Mouse (Mus musculus) cerebellum, postnatal 25 days (tissue): ENCODE measurements at regions not wholly inside any gene's neighbourhood (a gene's known extent, or its start where the extent isn't known, plus 50 kb on each side); places are given as distances from the start of the nearest gene placed in this dataset.

ENCODE experiments used
- DNase-seq, 2 experiments: peaks; one replicate each; pipeline ENCODE4 v3.0.0; 2021; ENCODE audit warnings: mixed read lengths in 2 of 2

DNA sequence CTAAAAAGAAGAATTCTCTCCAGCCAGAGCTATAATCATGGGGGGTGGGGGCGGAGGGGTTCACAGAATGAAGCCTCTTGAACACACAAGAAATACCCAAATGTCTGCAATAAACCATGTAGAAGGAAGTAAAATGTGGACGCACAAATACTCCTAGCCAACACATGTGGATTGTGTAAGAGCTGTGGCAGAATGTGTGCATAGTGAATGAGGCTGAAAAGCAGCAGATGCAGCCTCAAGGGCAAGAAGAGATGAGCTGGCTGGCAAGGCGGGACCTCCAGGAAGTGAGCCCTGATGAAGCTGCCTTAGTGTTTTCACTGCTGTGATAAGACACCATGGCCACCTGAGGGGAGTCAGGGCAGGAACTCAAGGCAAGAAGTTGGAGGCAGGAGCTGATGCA lies 53.3 kb upstream of the Arhgap28 start:
- no peak for DNase-seq

GRCm38 (mm10) chr17:68060455-68060854 lies 56.5 kb upstream of the Arhgap28 start:
- DNase-seq, result no peak

GRCm38 (mm10) chr17:68065751-68066150 lies 61.8 kb upstream of the Arhgap28 start:
- no peak for DNase-seq

- DNase-seq, result no peak
Measured at GRCm38 (mm10) chr17:68066204-68066603, 62.3 kb upstream of the Arhgap28 start.

GRCm38 (mm10) chr17:68069008-68069407 lies 65.1 kb upstream of the Arhgap28 start:
- DNase-seq, result no peak

GRCm38 (mm10) chr17:68069484-68069883 lies 65.6 kb upstream of the Arhgap28 start:
- DNase-seq, result no peak

- DNase-seq, result no peak
Measured at GRCm38 (mm10) chr17:68071472-68071871, 67.6 kb upstream of the Arhgap28 start.

DNA sequence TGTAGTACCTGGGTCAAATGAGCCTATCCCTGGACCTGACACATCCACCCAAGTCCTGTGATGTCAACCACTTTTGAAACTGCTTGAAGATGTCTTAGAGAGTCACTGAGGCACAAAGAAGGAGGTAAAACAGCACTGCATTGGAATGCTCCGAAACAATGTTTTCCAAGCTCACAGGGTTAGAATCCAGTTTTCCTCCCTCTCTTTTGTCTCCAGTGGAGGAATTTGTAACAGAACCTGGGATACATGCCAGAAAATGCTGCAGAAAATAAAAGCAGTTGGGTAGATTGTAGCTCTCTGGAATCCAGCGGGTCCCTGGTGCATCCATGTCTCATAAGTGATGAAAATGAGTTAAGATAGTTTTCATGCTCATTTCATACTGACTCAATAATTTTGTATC lies 71.8 kb upstream of the Arhgap28 start:
- no peak for DNase-seq

DNA sequence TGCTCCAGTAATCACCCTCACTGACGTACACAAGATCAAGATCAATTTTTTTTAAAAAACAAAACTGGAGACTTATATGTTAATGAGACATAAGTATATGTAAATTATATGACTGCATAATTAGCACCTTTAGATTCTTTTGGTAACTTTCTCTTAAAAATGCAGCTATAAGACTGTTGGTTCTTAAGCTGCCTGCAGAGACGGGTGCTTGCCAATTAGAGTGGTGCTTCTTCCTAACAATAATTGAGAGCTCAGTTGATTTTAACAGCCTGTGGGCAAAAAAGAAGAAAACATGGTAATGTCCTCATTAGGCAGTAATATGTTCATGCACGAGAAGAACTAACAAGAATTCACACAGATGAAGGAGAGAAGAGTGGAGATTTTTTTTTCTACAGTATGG lies 74.8 kb upstream of the Arhgap28 start:
- no peak for DNase-seq

GRCm38 (mm10) chr17:68084446-68084845 lies 80.5 kb upstream of the Arhgap28 start:
- no peak for DNase-seq

GRCm38 (mm10) chr17:68087149-68087548 lies 83.2 kb upstream of the Arhgap28 start:
- DNase-seq, result no peak

GRCm38 (mm10) chr17:68089179-68089578 lies 85.3 kb upstream of the Arhgap28 start:
- no peak for DNase-seq

DNA sequence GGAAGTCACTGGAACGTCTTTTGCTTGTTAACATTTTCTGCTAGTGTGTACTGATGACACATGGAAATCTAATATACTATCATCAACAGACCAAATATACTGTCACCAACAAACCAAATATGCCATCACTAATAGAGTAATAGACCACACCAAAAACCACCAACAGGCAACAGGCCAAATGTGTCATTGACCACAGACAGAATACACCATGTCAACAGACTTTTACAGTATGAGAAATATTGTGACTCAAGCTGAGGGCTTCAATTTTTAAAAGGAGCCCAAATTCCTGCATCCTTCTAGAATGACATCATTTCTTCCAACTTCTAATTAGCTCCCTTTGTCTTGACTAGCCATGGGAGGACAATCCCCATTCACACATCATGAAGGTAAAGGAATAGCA lies 85.9 kb upstream of the Arhgap28 start:
- DNase-seq, result no peak

GRCm38 (mm10) chr17:68096982-68097381 lies 93.1 kb upstream of the Arhgap28 start:
- DNase-seq, result no peak

DNA sequence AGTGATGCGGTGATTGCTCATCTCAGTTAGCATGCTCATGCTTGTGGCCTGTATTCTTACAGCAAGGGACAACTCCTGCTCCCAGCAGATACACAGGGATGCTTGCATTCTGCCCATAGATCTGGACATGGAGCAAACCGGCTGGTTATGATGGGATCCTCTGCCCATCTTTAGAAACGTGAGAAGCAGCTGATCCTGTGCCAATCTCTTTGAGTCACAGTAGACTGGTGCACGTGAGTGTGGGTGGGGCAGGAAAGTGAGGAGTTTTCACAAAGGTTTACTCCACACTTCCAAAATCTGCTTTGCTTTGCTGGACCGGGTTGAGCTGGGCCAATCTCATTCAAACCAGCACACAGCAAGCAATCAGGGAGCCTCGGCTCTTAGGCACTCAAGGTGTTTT lies 93.5 kb upstream of the Arhgap28 start:
- DNase-seq, result no peak

DNA sequence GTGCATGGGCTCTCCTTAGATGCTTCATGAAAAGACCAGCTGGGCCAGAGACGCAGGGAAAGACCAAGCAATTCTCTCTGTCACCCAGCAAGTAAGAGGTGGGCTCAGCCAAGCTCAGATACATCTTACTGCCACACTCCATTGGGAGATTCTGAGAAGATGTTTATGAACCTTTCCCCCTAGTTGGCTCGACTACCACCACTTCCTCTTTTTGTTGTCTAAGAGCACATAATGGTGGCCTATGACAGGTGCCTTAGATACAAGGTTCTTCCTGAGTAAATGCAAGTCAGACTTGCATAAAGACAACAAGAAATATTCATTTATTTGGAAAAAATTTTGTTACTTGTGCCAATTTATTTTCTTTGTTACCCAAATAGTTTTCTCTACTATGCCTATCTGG lies 96.2 kb upstream of the Arhgap28 start:
- no peak for DNase-seq

DNA sequence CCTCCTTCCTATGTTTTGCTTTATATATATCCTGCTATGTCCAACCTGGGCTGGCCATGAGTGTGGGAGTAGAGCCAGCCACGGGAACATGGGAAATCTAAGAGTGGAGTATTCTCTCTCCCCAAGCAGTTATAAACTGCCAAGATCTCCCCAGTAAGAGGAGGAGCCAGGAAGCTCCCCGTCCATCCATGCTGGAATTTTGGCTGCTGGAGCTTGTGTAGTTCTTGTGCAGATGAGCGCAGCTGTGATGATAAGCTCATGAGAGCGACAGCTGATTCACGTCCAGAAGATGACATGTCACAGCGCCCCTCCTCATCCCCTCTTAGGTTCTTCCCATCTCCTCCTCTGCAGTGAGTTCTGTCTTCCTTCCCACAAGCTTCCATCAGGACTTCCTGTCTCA lies 99.4 kb upstream of the Arhgap28 start:
- no peak for DNase-seq

DNA sequence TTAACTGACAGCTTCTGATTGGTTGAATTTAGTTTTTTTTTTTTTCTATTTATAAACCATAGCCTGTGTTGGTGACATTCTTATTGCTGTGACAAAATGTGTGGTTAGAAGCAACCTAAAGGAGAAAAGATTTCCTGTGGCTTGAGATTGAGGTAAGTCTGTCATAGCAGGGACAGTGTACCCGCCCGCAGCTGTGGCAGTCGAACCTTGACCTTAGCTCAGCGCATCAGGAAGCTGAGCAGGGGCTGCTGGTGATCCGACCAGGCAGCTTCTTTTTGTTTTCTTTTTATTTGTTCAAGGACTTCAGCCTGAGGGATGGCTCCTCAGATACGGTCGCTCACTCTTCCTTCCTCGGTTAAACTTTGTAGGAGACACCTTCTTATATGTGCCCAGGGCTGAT lies 102.4 kb upstream of the Arhgap28 start:
- DNase-seq, result no peak

GRCm38 (mm10) chr17:68107875-68108274 lies 104.0 kb upstream of the Arhgap28 start:
- no peak for DNase-seq

GRCm38 (mm10) chr17:68111834-68112473 lies 108.0 kb upstream of the Arhgap28 start:
- DNase-seq, result no peak

DNA sequence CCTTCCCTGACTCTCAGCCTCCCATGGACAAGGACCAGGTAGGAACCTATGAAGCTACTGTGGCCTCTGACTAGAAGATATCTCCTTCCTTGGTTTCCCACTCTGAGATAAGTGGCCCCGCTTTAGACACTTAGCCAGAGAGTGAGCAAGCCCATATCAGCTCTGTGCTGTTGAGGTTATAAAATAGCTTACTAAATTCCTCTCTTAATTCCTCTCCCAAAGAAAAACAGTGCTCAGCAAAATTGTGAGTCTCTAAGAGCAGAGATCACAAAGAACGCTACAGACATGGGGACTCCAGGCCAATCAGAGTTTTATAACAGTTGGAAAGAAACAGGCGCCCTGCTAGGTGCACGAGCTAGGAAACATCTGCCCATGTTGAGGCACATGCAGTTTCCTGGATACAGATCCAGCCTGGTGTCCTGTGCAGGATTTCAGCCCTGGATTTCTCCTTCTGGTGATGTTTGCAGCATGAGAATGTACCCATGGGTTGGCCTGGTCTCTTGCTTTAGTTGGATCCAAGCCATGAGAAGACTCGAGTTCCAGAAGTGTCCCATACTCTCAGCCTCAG lies 108.9 kb upstream of the Arhgap28 start:
- no peak for DNase-seq

DNA sequence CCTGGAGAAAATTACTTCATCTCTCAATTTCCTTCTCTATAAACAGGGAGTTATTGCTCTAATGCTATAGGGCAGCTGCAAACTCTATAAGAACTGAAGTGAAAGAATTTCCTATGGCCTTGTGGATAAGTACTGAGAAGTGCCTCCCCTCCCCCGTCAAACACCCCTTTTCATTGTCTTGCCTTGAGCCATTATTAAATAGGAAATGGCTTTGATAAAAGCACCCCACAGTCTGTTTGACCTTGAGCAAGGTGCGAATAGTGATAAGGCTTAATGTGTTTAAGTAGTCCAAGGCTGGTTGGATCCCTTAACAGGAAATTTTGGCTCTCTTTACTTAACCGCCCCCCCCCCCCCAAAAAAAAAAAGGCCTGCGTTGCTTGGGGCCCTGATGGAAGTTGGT lies 111.7 kb upstream of the Arhgap28 start:
- DNase-seq, result no peak

GRCm38 (mm10) chr17:68119055-68119698 lies 115.3 kb upstream of the Arhgap28 start:
- no peak for DNase-seq

GRCm38 (mm10) chr17:68120230-68120629 lies 116.3 kb upstream of the Arhgap28 start:
- DNase-seq, result no peak

DNA sequence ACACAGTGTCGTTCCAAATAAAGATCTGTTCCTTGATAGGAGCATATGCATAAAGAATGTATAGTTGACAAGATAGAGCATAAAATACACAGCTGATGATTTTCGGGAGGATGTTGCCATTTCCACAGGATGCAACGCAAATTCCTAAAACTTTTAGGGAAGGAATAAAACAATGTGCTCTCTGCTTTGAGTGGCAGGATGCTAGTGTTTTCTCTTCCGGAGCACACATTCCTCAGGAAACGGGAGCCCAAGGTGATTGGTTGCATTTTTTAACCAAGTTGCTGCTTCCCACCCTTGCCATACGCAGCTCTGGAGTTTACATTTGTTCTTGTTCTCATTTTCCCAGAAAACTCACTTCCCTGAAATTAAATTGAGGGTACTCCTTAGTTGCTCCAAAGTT lies 116.8 kb upstream of the Arhgap28 start:
- no peak for DNase-seq
